Mouse (Mus musculus): ENCODE results near the gene Tnr.

The Tnr gene

GRCm38 (mm10) chr1:159717016-159717415, 193.4 kb downstream of the Tnr start:
- no peak for DNase-seq (ENCODE audit: low read depth)

GRCm38 (mm10) chr1:159723733-159724132, 200.2 kb downstream of the Tnr start:
- DNase-seq (ENCODE audit: low read depth) = no peak

GRCm38 (mm10) chr1:159729270-159729669, 205.7 kb downstream of the Tnr start:
- DNase-seq (ENCODE audit: low read depth) = no peak

- DNase-seq (ENCODE audit: low read depth) = no peak
These were observed 207.3 kb downstream of the Tnr start for GRCm38 (mm10) chr1:159730826-159731225.

GRCm38 (mm10) chr1:159735099-159735498, 211.5 kb downstream of the Tnr start:
- no peak for DNase-seq (ENCODE audit: low read depth)

- no peak for DNase-seq (ENCODE audit: low read depth)
These were observed 215.9 kb downstream of the Tnr start for GRCm38 (mm10) chr1:159739478-159739877.

GRCm38 (mm10) chr1:159741237-159742002, 217.9 kb downstream of the Tnr start:
- no peak for DNase-seq (ENCODE audit: low read depth)

GRCm38 (mm10) chr1:159742003-159742274, 218.4 kb downstream of the Tnr start:
- no peak for DNase-seq (ENCODE audit: low read depth)

GRCm38 (mm10) chr1:159743744-159744253, 220.2 kb downstream of the Tnr start:
- no peak for DNase-seq (ENCODE audit: low read depth)

GRCm38 (mm10) chr1:159745311-159745710, 221.7 kb downstream of the Tnr start:
- no peak for DNase-seq (ENCODE audit: low read depth)

GRCm38 (mm10) chr1:159747969-159748368, 224.4 kb downstream of the Tnr start:
- DNase-seq (ENCODE audit: low read depth) = no peak

- no peak for DNase-seq (ENCODE audit: low read depth)
These were observed 226.8 kb downstream of the Tnr start for GRCm38 (mm10) chr1:159750411-159750810.

GRCm38 (mm10) chr1:159750876-159751275, 227.3 kb downstream of the Tnr start:
- no peak for DNase-seq (ENCODE audit: low read depth)

GRCm38 (mm10) chr1:159760970-159761369, 237.4 kb downstream of the Tnr start:
- DNase-seq (ENCODE audit: low read depth) = no peak

GRCm38 (mm10) chr1:159763901-159764300, 240.3 kb downstream of the Tnr start:
- DNase-seq (ENCODE audit: low read depth) = no peak

GRCm38 (mm10) chr1:159764897-159765296, 241.3 kb downstream of the Tnr start:
- DNase-seq (ENCODE audit: low read depth) = no peak

- no peak for DNase-seq (ENCODE audit: low read depth)
These were observed 246.4 kb downstream of the Tnr start for GRCm38 (mm10) chr1:159769948-159770347.

- no peak for DNase-seq (ENCODE audit: low read depth)
These were observed 250.1 kb downstream of the Tnr start for GRCm38 (mm10) chr1:159773671-159774070.

GRCm38 (mm10) chr1:159775168-159775567, 251.6 kb downstream of the Tnr start:
- no peak for DNase-seq (ENCODE audit: low read depth)

GRCm38 (mm10) chr1:159777107-159777506, 253.5 kb downstream of the Tnr start:
- DNase-seq (ENCODE audit: low read depth) = no peak

- DNase-seq (ENCODE audit: low read depth) = no peak
These were observed 255.9 kb downstream of the Tnr start for GRCm38 (mm10) chr1:159779424-159779823.

GRCm38 (mm10) chr1:159783842-159784241, 260.3 kb downstream of the Tnr start:
- no peak for DNase-seq (ENCODE audit: low read depth)

- DNase-seq (ENCODE audit: low read depth) = no peak
These were observed 264.7 kb downstream of the Tnr start for GRCm38 (mm10) chr1:159788312-159788711.

- DNase-seq (ENCODE audit: low read depth) = no peak
These were observed 269.0 kb downstream of the Tnr start for GRCm38 (mm10) chr1:159792546-159792945.

Measured in c-Kit-positive CD71-positive TER-119-negative erythroid progenitor cells, embryonic 14.5 days (primary cell).